Mouse (Mus musculus) kidney, postnatal 36 days (tissue): ENCODE measurements at regions not wholly inside any gene's neighbourhood (a gene's known extent, or its start where the extent isn't known, plus 50 kb on each side); places are given as distances from the start of the nearest gene placed in this dataset.
A peak's percentile ranks its signal among the peaks of the same experiment; 100 is the strongest.

Experiments
- DNase-seq, 2 experiments: peaks; one replicate each; pipeline ENCODE4 v3.0.0; 2021 to 2022; ENCODE audit warnings: mixed read lengths in 2 of 2

DNA sequence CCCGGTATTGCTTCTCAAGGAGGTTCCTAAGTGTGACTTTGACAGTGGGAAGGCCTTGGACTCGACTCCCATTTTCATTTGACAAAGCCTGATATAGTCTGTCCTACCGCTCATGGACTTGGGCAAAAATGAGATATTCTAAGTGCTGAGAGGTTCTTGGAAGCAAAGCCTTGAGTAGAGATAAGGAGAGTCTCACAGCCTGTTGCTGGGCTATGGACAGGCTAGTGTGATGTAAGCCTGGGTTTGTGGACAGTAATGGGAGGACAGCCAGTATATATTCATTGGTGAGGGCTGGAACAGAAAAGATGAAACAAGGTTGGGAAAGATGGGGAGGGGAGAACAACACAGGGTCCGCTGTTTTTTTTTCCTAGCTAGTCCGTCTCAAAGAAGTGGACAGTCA is 228.0 kb downstream of the Wdr11 start:
- DNase-seq, result no peak

- no peak for DNase-seq
These were observed 237.3 kb downstream of the Wdr11 start for GRCm38 (mm10) chr7:129828970-129829369.

DNA sequence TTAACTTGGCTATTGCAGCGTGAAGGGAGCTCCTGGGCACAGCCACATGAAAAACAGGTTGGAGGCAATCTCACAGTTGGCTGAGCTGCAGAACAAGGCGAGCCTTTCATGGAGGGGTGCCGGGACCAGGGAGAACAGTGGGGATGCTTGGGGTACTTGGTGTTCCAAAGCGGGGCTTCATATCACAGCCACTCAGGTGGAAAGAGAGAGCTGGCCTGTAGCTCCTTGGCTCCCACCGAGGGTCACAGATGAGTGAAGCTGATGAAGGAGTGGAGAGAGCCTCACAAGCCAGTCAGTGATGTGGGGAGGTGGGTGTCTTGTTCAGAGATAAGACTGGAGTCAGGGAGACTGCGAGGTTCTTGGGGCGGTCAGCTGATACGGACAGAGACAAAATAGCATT is 241.2 kb downstream of the Wdr11 start:
- no peak for DNase-seq

- no peak for DNase-seq
These were observed 250.8 kb downstream of the Wdr11 start for GRCm38 (mm10) chr7:129842303-129843122.

DNA sequence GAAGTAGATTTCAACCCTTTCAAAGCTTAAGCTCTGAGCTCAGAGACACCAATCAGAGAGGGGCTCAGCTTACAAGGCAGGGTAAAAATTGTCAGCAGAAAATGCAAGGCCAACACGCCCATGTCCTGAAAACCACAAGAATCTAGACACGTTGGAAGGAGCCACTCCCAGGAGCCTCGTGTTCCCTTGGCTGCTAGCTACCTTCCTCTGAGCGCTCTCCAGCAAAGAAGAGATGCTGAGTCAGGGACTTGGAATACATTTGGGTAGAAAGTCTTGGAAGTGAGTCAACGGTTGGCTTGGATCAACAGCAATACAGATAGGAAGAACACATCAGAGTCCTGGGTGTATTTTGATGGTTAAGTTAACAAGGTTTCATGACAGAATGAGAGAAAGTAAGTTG is 255.5 kb downstream of the Wdr11 start:
- no peak for DNase-seq

DNA sequence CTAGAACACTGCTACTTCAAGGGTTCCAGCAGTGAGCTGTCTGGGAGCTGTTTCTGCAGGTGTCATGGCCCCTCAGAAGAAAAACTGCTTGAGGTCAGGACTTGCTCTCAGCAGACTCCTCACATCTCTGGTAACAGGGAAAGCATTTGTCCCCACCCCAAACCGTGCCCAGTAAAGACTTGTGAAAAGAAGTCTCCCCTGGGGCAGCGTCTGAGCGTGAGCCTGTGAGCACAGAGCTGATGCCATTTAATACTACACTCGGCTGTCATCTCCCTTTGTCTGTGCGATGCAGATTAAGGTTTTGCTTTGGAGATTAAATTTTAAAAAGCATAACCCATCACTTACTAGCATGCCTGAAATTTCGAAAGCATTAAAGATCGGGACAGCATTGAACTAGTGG is 261.9 kb downstream of the Wdr11 start:
- DNase-seq, result no peak

GRCm38 (mm10) chr7:129854942-129855341 is 263.3 kb downstream of the Wdr11 start:
- DNase-seq, result no peak

DNA sequence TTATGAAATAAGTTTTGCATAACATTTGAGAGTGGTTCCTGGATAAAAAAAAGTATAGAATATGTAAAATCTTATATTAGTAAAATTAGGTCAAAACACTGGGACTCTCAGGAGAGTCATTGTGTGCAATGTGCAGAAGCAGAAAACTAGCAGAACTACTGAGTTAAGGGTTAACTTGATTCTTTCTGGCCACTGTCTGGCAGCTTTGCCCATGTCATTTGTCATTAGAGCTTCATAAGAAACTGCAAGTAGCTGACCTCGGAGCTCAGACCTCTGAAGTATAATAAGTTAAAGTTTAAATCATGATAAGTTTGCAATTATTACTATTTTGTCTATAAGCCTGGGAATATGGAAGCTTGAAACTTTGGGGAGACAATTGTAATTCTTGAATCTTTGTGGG is 271.3 kb downstream of the Wdr11 start:
- no peak for DNase-seq

DNA sequence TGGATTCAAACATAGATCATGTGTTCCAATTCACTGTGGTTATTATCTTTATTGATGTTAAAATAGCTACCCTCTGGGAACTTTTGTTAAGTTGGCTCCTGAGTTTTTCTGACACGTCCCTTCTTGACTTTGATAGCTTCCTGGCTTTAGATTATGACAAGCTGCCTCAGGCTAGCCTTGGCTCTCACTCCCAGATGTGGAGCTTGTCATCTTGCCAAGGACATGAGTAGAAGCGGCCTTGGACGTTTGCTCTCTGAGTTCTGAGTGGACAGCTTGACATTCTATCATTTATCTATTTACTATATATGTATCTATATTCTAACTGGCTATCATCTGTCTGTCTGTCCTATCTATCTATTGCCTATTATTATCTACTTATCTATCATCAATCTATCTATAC is 273.9 kb downstream of the Wdr11 start:
- no peak for DNase-seq

DNA sequence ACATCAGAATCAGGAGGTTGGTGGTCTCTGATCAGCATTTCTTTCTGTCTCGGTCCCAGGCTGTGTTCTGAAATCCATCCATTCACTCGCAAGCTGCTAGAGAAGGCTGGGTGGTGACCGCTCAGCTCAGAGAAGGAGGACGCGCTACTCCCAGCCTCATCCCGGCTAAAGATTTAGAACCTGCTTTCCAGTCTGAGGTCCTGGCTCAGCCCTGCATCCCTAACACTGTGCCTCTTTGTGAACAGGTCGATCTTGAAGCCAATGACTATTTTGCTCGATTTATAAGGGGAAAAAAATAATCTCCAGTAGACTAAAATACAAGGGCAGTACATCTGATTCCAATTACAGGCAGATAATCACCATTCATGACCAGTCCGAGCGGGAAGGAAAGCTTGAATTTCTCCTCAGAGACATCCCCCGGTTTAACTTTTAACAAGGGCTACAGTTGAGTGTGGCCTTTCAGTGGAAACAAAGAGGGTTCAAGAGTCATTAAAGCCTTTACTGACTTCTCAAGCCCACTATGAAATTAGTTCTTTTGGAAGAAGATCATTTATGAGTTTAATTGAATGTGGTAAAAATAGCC is 280.6 kb downstream of the Wdr11 start:
- no peak for DNase-seq

- no peak for DNase-seq
These were observed 284.7 kb downstream of the Wdr11 start for GRCm38 (mm10) chr7:129876202-129876851.

DNA sequence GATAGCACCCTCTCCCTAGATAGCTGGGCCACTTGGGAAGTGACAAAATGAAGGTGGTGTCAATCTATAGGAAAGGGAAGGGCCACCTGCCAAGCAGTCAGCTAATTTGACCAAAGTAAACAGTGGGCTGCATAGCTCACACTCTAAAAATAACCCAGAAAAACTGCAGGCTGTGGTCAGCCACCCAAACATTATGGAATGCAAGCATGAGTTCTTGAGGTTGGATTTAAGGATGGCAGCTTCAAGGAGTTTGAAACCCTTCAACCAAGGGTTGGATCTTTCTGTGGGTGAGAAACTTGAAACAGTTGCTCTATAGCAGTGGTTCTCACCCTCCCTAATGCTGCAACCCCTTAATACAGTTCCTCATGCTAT is 285.2 kb downstream of the Wdr11 start:
- no peak for DNase-seq

- DNase-seq, result no peak
These were observed 304.6 kb downstream of the Wdr11 start for GRCm38 (mm10) chr7:129896291-129896690.

DNA sequence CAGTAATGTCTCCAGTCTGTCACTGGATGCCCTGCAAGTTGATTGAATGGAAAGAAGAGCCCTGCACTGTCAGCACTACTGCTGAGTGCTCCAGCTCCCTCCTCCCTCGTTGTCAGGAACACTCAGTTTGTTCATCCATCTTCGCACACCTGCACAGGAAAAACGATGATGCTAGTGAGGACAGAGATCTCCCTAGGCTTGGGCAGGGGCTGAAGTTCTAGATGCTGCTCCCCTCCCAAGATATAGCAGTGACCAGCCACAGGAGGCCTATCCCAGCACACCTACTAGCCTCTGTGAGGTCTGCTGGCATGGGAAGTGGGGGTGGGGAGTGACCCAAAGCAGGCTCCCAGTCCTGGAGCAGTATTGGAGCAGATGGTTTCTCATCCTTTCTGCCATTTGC is 305.8 kb downstream of the Wdr11 start:
- DNase-seq, result no peak

DNA sequence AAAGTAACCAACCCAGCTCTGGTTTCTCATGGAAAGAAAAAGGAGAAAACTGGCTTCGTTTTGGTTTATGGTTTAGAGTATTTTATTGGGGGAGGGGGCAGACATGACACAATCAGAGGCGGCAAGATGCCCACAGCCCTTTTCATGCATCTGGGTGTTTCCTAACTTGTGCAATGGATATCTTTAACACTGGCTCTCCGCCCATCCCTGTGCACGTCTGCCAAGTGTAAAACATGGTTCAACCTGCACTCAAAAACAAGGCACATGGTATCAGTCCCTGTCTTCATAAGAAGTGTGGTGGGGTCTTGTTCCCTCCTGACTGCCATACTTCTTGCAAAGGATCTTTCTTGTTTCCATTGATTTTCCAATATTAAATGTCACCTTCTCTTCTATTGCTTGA is 310.6 kb downstream of the Wdr11 start:
- DNase-seq, result no peak

DNA sequence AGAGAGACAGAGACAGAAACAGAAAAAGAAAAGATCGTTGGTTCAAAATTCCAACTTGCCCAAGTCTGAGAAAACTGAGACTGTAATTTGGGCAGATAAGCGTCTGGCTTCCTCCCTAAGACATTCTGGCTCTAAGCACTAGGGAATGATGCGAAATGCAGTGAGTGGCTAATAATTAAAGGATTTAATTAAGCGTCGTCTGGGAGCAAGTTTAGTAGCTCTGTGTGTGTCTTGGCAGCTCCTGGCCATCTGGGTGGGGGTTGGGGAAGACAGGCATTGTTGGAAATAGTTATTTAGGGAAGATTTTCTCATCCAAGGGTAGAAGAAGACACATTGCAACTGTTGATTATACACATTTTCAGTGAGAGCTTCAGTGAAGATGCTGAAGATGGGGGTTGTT is 311.5 kb downstream of the Wdr11 start:
- DNase-seq, result no peak

DNA sequence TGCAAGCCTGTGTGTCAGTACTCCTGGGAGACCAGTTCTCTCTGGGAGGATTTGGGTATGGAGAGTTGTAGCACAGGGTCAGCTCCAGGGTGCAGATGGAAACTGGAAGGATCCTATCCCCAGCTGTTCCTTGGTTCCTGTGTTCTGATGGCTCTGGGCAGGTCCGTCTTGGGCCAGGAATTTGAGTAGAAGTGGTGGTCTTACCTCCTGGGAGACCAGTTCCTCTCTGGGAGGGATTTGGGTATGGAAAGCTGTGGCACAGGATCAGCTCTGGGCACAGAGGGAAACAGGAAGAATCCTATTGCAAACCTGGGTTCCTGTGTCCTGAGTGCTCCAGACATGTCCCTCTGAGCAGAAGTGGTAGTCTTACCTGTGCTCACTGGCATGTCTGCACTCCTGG is 314.5 kb downstream of the Wdr11 start:
- DNase-seq, result no peak

DNA sequence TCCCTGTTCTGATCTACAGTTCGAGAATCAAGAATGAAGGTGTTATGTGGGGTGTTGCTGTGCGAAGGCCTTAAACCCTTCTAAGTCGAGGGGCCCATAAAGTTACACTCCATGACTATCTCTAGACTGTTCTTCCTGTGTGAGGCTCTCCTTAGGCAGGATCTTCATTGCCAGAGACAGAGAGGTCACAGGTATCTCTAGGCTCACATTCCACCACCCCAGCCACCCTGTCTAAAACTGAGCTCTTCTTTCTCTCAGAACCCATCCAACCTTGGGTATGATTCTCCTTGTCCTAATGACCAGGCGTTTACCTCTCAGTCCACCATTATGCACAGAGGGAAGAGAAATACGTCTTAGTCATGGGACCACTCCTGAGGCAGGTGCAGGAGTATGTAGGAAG is 317.2 kb downstream of the Wdr11 start:
- DNase-seq, result no peak

DNA sequence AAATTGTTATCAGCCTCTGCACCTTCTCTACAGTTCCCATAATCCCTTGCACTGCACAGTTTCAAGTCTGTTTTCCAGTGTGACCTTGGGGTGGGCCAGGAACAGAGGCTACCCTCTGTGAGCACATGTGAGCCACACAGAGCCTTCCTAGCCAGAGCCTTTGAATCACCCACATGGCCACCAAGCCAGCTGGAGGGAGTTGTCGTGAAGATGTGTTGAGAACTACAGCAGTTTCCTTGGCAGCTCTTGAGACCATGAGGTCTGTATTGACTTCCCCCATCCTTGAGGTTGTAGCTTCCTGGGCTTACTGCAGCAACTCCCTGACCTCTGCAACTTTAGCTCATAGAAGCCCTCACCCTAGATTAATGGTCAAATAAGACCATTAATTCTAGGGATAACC is 318.1 kb downstream of the Wdr11 start:
- DNase-seq, result no peak

GRCm38 (mm10) chr7:129910826-129911225 is 319.2 kb downstream of the Wdr11 start:
- DNase-seq, result no peak

DNA sequence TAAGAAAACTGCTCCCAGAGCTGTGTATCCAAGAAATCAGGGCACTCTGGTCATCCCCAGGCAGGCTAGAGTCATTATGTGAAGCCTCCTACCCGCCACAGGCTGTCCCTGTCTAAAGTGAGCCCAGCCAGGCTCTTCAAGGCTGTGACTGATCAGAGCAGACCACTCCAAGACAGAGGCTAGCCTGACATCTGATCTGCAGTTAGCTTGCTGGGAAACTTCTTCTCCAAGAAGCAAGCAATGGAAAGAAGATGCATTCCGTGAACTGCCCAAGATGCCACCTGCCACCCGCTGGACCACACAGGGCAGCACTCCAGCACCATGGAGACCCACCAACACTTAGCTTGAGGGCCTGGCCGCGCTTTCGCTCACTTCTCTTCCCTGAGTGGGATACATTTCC is 323.2 kb downstream of the Wdr11 start:
- DNase-seq, result no peak

GRCm38 (mm10) chr7:129918240-129919200 is 326.9 kb downstream of the Wdr11 start:
- DNase-seq, result peak in 1 of 2 experiments; percentile 13

DNA sequence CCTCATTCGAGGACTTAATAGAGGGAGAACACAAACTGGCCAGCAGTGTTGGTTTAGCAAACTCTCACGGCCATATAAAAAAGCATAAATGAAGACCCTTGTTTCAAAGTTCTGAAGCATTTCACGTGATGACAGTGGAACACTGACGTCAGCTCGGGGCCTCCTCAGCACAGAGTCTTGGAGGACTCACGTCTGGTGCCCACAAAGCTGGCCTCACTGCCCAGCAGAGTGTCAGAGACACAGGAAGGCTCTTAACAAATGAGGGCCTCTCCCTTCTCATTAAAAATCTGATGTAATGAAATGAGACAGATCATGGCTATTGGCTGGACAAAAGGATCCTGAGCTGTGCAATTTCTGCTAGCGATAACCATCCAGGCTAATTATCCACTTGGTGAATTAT is 330.6 kb downstream of the Wdr11 start:
- no peak for DNase-seq
